Mouse (Mus musculus): ENCODE measurements around the gene S100a6. TPM values are rescaled to one million over a fixed set of nuclear protein-coding genes. Genes with fewer than 3 reads are reported as not detected.

The S100a6 gene
- 10 to 100 TPM; 57.0 to 92.3 (median 67.2) TPM for total RNA-seq (2022)

- DNase-seq = peak; percentile 28
These were observed at the start of gene S100a6 for GRCm38 (mm10) chr3:90612728-90613291. S100a6 (plus strand) TSS chr3:90612882.

GRCm38 (mm10) chr3:90574691-90575090, 38.0 kb upstream of the S100a6 start:
- no peak for DNase-seq

GRCm38 (mm10) chr3:90575320-90575719, 37.4 kb upstream of the S100a6 start:
- DNase-seq = no peak

- no peak for DNase-seq
These were observed 36.2 kb upstream of the S100a6 start for GRCm38 (mm10) chr3:90576351-90577001.

- no peak for DNase-seq
These were observed 33.2 kb upstream of the S100a6 start for GRCm38 (mm10) chr3:90579433-90579832.

- DNase-seq = no peak
These were observed 31.5 kb upstream of the S100a6 start for GRCm38 (mm10) chr3:90581141-90581540.

- DNase-seq = no peak
These were observed 30.5 kb upstream of the S100a6 start for GRCm38 (mm10) chr3:90582156-90582555.

- DNase-seq = no peak
These were observed 30.1 kb upstream of the S100a6 start for GRCm38 (mm10) chr3:90582556-90582955.

GRCm38 (mm10) chr3:90583893-90584292, 28.8 kb upstream of the S100a6 start:
- no peak for DNase-seq

- DNase-seq = peak; percentile 59
These were observed 27.1 kb upstream of the S100a6 start for GRCm38 (mm10) chr3:90585595-90585994.

GRCm38 (mm10) chr3:90586016-90586643, 26.6 kb upstream of the S100a6 start:
- DNase-seq = no peak

- peak; percentile 85 for DNase-seq
These were observed 25.8 kb upstream of the S100a6 start for GRCm38 (mm10) chr3:90586906-90587305.

GRCm38 (mm10) chr3:90587361-90588101, 25.2 kb upstream of the S100a6 start:
- DNase-seq = no peak

- no peak for DNase-seq
These were observed 23.3 kb upstream of the S100a6 start for GRCm38 (mm10) chr3:90589390-90589789.

- DNase-seq = no peak
These were observed 22.7 kb upstream of the S100a6 start, which contains the start of gene S100a2 for GRCm38 (mm10) chr3:90589947-90590346. S100a2 (plus strand) TSS chr3:90590247.

- no peak for DNase-seq
These were observed 18.2 kb upstream of the S100a6 start for GRCm38 (mm10) chr3:90594466-90594865.

- no peak for DNase-seq
These were observed 17.1 kb upstream of the S100a6 start for GRCm38 (mm10) chr3:90595556-90595955.

- DNase-seq = no peak
These were observed 15.9 kb upstream of the S100a6 start for GRCm38 (mm10) chr3:90596810-90597209.

GRCm38 (mm10) chr3:90597736-90598135, 14.9 kb upstream of the S100a6 start:
- no peak for DNase-seq

- no peak for DNase-seq
These were observed 14.5 kb upstream of the S100a6 start for GRCm38 (mm10) chr3:90598212-90598611.

GRCm38 (mm10) chr3:90599401-90599800, 13.3 kb upstream of the S100a6 start:
- DNase-seq = no peak

- no peak for DNase-seq
These were observed 12.6 kb upstream of the S100a6 start for GRCm38 (mm10) chr3:90600036-90600435.

Measured in adrenal gland, adult 8-10 months (tissue).